Mouse (Mus musculus): ENCODE measurements around the gene Pard3.

Gene Pard3

GRCm38 (mm10) chr8:127063551-127064360 is at the start of gene Pard3:
Pard3 (plus strand) TSS chr8:127063893.
- DNase-seq = peak; percentile 67

DNA sequence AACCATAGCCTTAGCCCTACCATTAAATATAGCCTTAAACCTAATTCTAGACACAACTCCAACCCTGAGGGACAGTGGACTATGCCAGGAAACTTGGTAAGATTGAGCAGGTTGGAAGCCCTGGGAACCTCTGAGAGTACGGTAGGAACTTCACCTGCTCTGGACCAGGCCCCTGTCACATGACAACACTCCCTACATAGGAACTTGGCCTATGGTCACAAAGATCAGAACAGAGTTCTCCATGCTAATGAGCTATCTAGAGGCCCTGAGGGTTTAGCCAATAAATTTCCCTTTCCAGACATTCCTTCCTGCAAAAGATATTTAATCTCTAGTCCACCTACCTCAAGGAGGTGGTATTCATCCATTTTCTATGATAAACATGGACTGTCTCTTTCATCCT is 41.9 kb upstream of the Pard3 start:
- no peak for DNase-seq

DNA sequence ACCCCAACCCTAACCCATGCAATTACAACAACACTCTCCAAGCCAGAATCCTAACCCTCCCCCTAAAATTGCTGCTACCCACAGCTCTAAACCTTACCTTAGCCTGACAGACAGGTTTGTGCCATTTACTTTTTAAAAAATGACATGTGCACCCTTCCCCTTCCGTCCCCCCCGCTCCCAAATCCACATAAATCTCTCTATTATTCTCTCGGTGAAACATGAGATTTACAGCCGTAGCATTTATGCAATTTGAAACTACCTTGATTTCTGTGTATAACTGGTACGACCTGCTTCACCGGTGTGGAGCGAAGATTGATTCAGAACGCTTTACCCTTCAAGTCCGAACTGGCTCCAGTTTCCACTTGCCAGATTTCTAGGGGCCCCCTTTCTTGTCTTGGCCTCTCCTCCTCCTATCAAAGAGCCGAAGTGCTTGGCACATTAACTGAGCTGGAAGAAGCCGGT is 38.4 kb upstream of the Pard3 start:
- DNase-seq = no peak

DNA sequence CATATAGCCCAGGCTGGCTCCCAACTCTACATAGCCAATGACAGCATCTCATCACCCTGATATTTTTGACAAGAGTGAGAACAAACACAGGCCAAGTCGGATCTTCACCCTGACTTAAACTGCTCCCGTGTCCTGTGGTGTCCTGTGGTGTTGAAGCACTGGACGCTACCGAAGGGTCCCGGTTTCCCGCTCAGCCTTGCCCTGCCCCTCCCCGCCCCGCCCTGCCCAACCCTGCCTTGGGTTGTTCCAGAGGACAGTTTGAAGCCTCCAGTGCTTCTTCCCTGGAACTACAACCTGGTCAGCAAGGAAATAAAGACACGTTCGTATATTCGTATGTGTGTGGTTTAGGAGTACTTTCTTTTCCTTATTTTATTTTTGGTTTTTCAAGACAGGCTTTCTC is 37.9 kb upstream of the Pard3 start:
- no peak for DNase-seq

DNA sequence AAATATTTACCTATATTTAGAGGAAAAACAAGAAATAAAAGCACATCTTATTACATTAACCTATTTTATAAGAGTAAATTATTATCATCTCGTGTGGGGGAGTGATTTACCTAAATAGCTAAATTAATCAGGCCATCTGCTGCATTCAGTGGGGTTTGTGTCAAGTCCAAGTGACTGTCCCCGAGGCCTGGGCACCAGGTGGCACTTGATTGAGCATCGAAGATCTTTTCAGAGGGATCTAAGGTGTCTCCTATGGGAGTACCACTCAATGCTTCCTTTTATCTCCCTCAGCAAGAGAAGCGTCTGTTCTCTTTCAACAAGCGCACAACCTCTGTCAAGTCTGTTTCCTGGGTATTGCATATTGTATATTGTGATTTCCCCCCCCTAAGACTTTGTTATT is 32.2 kb upstream of the Pard3 start:
- peak; percentile 9 for DNase-seq

GRCm38 (mm10) chr8:127038928-127039327 is 24.8 kb upstream of the Pard3 start:
- DNase-seq = peak; percentile 27

GRCm38 (mm10) chr8:127049996-127050395 is 13.7 kb upstream of the Pard3 start:
- DNase-seq = no peak

DNA sequence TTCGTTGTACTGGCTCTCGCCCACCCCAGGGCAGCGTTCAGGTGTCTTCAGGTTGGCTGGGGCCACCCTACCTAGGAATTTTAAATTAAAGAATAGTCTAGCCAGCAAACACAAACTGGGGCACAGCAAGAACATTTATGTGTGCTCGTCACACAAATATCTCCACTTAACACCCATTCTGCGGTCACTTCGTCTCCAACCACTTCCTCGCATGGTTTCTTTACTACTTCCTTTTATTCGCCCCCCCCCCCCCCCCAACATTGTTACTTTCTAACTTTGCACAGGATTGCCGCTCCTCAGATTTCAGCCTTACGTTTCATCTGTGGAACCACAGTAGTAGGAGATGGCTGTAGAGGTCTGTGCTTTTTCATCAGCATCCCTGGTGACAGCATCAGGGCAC is 11.6 kb upstream of the Pard3 start:
- no peak for DNase-seq

- no peak for DNase-seq
Measured at GRCm38 (mm10) chr8:127055081-127055480, 8.6 kb upstream of the Pard3 start.

DNA sequence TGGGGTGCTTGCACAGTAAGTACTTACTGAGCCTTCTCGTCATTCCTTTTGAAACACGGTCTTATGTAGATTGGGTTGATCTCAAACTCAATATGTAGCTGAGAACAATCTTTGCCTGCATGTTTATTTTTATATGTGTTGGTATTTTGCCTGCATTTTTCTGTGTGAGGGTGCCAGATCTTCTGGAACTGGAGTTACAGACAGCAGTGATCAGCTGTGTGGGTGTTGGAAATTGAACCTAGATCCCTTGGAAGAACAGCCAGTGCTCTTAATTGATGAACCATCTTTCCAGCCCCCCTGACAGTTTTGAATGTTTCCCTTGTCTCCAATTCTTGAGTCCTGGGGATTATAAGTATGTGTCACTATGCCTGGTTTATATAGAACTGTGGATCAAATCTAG is 4.9 kb upstream of the Pard3 start:
- no peak for DNase-seq

DNA sequence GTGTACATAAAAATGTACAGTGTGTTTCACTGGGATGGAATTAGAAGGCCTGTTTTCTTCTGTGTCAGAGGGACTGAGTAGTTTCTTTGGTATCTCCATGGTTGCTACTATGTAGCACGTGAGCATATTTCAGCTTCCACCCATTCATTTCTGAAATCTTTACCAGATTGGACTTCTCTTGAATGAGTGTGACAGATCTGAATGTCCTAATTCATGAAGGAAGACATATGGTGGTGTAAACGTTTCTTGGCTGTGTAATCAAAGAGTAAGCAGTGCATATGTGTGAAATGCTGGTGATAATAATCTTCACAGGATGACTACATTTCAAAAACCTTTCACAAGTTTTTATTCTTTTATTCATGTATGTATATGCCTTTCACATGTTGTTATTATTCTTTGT is 3.9 kb upstream of the Pard3 start:
- DNase-seq = no peak

- DNase-seq = peak; percentile 31
Measured at GRCm38 (mm10) chr8:127064361-127065112, 844 bp downstream of the Pard3 start.

GRCm38 (mm10) chr8:127065113-127065473 is 1.4 kb downstream of the Pard3 start:
- DNase-seq = no peak

GRCm38 (mm10) chr8:127065791-127066190 is 2.1 kb downstream of the Pard3 start:
- no peak for DNase-seq

DNA sequence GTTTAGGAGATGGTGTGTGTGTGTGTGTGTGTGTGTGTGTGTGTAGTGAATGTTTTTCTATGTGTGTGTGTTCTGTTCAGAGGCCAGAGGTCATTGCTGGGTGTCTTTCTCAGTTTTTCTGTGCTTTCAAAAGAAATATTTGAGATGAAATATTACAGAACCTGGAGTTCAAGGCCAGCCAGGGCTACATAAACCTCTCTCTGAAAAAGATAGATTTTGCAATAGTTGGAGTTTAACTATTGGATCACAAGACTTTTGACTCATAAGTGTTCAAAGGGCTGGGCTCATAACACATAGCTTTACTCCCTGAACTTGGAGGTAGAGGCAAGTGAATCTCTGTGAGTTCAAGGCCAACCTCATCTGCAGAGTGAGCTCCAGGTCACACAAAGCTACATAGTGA is 2.8 kb downstream of the Pard3 start:
- no peak for DNase-seq

DNA sequence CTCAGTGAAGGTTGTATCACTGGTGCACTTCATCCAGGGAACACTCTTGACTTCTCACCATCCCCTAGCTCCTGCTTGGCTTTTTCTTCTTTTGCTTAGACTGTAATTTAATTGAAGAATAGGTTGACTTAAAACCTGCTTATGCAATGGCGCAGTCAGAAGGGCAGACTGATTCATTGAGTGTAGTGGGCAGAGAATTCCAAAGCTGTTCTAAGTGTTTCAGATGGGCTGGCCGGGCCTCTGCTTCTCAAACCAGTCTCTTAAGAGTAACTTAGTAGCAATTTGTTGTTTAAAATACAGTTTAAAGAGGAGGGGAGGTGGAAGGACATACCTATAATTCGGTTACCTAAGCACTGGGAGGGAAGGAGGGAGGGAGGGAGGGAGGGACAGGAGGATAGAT is 5.0 kb downstream of the Pard3 start:
- DNase-seq = no peak

GRCm38 (mm10) chr8:127070225-127070624 is 6.5 kb downstream of the Pard3 start:
- peak; percentile 64 for DNase-seq

DNA sequence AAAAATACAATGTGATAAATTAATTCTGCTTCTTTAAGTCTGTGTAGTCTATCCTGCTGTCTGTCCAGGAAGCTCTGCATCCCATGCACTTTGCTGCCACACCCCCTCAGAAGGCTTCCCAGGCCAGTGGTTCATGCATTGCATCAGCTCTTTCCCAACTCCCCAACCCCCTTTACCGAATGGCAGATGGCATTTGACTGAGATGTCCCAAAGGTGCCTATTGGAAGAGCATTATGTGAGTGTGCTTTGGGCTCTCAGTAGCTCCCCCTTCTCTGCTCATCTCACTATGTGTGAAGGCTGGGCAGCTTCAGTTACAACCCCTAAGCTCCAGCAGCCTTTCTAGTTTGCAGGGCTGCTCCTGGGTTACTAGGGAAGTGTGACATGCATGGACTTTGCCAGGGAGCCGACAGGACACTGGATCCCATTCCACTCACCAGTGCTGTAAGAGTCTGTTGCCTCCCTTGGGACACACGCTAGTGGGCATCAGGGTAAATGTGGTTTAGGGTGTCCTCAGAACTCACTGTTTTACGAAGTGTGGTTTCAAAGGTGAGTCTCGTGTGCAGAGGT is 9.4 kb downstream of the Pard3 start:
- DNase-seq = no peak

DNA sequence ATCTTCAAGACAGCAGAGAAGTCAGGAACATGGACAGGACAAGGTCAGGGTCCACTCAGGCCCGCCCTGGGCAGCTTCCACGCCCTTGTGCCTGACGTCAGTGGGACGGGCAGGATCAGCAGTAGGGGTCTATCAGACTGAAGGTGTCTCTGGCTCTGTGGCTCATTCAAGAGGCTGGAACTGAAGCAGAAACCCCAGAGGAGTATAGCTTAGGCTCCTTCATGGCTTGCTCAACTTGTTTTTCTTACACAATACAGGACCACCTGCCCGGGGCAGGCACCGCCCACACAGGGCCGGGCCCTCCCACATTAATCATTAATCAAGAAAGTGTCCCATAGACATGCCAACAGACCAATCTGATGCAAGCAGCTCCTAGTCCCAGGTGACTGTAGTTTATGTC is 12.8 kb downstream of the Pard3 start:
- no peak for DNase-seq

DNA sequence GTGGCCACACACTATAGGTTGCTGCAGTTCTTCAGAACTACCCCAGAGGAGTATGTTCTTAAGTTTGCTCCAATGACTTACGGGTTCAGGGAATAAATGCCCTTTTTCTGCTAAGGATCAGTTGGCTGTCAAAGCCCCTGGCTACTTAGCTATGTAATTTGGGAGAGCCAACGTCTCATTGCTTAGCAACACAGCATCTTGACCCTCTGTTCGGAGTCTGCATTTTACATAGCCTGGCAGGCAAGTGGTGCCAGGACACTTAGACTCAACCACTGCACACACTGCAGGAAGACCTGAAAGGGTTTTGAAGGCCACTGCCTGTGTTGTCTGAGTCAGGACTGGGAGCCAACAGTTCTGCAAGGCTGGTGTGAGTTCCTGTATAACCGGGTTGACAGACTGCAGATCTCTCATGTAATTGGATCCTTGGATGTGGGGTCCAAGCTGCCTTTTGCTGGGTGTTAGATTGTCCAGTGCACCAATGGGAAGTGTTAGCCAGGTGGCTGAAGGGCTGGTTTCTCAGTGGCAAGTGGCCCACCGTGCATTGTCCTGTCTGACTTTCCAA is 15.6 kb downstream of the Pard3 start:
- no peak for DNase-seq

DNA sequence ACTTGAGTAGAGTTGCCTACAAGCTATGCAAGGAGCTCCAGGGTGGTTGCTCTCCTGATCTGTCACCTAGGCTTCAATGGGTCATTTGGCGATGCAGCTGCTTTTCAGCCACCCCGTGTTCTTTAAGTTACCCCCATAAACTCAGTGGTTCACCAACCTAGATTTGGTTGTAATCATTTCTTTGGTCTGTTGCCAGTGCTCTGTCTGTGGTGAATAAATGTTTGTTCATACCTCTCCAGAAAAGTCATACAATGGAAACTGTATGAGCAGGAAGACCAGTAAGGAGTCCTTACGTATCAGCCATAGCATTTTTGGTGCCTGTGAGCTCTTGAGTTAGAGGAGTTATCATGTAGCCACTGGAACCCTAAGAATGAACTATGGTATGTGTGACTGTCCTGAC is 17.6 kb downstream of the Pard3 start:
- DNase-seq = no peak

- DNase-seq = no peak
Measured at GRCm38 (mm10) chr8:127082486-127082885, 18.8 kb downstream of the Pard3 start.

DNA sequence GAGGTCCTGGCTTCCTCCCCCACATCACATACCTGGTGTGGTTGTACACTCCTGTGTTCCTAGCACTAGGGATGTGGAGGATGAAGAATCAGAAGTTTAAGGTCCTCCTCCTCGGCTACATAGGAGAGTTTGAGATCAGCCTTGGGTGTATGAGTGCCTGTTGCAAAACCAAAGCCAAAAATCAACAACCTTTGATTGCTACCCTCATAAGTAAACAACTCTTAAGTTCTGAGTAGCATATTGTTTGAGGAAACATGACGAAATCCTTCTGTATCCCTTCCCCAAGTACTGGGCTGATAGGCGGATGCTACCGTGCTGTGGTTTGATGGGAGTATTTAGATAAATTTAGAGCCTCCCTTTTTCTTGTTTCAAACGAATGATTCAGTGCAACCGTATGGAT is 20.9 kb downstream of the Pard3 start:
- no peak for DNase-seq

- no peak for DNase-seq
Measured at GRCm38 (mm10) chr8:127087434-127087833, 23.7 kb downstream of the Pard3 start.
